Mouse (Mus musculus): ENCODE results near the gene Tmem216.

The Tmem216 gene

GRCm38 (mm10) chr19:10555624-10556510 lies at the start of gene Tmem216:
Tmem216 (minus strand) TSS chr19:10556238.
- DNase-seq (ENCODE audit: low read depth, low spot score): peak; percentile 84

GRCm38 (mm10) chr19:10605293-10605900 lies 49.4 kb upstream of the Tmem216 start, which contains the start of the genes Ddb1 and Tkfc:
Ddb1 (plus strand) TSS chr19:10605327.
Tkfc (minus strand) TSS chr19:10605654.
- peak; percentile 99 for DNase-seq (ENCODE audit: low read depth, low spot score)

GRCm38 (mm10) chr19:10604534-10604933 lies 48.5 kb upstream of the Tmem216 start:
- DNase-seq (ENCODE audit: low read depth, low spot score): no peak

GRCm38 (mm10) chr19:10603660-10604523 lies 47.9 kb upstream of the Tmem216 start:
- peak; percentile 19 for DNase-seq (ENCODE audit: low read depth, low spot score)

- peak; percentile 91 for DNase-seq (ENCODE audit: low read depth, low spot score)
Observed at GRCm38 (mm10) chr19:10602787-10603186, 46.7 kb upstream of the Tmem216 start.

- DNase-seq (ENCODE audit: low read depth, low spot score): no peak
Observed at GRCm38 (mm10) chr19:10602247-10602769, 46.3 kb upstream of the Tmem216 start.

GRCm38 (mm10) chr19:10599648-10600047 lies 43.6 kb upstream of the Tmem216 start:
- DNase-seq (ENCODE audit: low read depth, low spot score): no peak

GRCm38 (mm10) chr19:10598188-10598587 lies 42.1 kb upstream of the Tmem216 start:
- peak; percentile 69 for DNase-seq (ENCODE audit: low read depth, low spot score)

- no peak for DNase-seq (ENCODE audit: low read depth, low spot score)
Observed at GRCm38 (mm10) chr19:10591659-10592377, 35.8 kb upstream of the Tmem216 start.

- no peak for DNase-seq (ENCODE audit: low read depth, low spot score)
Observed at GRCm38 (mm10) chr19:10590301-10590700, 34.3 kb upstream of the Tmem216 start.

- no peak for DNase-seq (ENCODE audit: low read depth, low spot score)
Observed at GRCm38 (mm10) chr19:10589127-10589857, 33.3 kb upstream of the Tmem216 start.

GRCm38 (mm10) chr19:10587231-10587630 lies 31.2 kb upstream of the Tmem216 start:
- no peak for DNase-seq (ENCODE audit: low read depth, low spot score)

GRCm38 (mm10) chr19:10585112-10585511 lies 29.1 kb upstream of the Tmem216 start:
- DNase-seq (ENCODE audit: low read depth, low spot score): no peak

- no peak for DNase-seq (ENCODE audit: low read depth, low spot score)
Observed at GRCm38 (mm10) chr19:10583550-10584146, 27.6 kb upstream of the Tmem216 start.

GRCm38 (mm10) chr19:10581984-10582383 lies 25.9 kb upstream of the Tmem216 start:
- DNase-seq (ENCODE audit: low read depth, low spot score): no peak

- DNase-seq (ENCODE audit: low read depth, low spot score): no peak
Observed at GRCm38 (mm10) chr19:10580761-10581160, 24.7 kb upstream of the Tmem216 start.

GRCm38 (mm10) chr19:10580102-10580501 lies 24.1 kb upstream of the Tmem216 start:
- DNase-seq (ENCODE audit: low read depth, low spot score): no peak

- DNase-seq (ENCODE audit: low read depth, low spot score): peak; percentile 97
Observed at GRCm38 (mm10) chr19:10576690-10577561, 20.9 kb upstream of the Tmem216 start, which contains the start of the genes Cyb561a3 and Tmem138. Cyb561a3 (plus strand) TSS chr19:10577172. Tmem138 (minus strand) TSS chr19:10577362.

GRCm38 (mm10) chr19:10569627-10570026 lies 13.6 kb upstream of the Tmem216 start:
- DNase-seq (ENCODE audit: low read depth, low spot score): no peak
